Mouse (Mus musculus) left cerebral cortex, adult 2 months (tissue): ENCODE results near the gene Srp14. TPM values are rescaled to one million over a fixed set of nuclear protein-coding genes. Genes with fewer than 3 reads are reported as not detected.

Source experiments
- DNase-seq, 2 experiments: peaks; one replicate each; pipeline ENCODE4 v3.0.0; 2021 to 2022; ENCODE audit warnings: low spot score in 2 of 2, mixed read lengths in 1 of 2; ENCODE audit errors: extremely low spot score in 1 of 2
- H3K27ac ChIP-seq: fragments of 200-600 bp; 2 replicates; pipeline ENCODE4 v1.8.1; 2022
- H3K4me3 ChIP-seq: fragments of 200-600 bp; 2 replicates; pipeline ENCODE4 v1.8.1; 2022
- CTCF ChIP-seq: fragments of 200-600 bp; IDR thresholded peaks from 2 replicates; pipeline ENCODE4 v1.8.1; 2022; ENCODE audit warnings: antibody characterized with exemption, mild to moderate bottlenecking, moderate library complexity
- intact Hi-C: fragments of 180-260 bp; cut with DNase I; formaldehyde crosslinking; loops from one replicate; pipeline ENCODE4 v1.15.1; 2025
- long read RNA-seq, 2 experiments: library from polyadenylated mRNA; stranded (forward); transcript quantifications; one replicate each; pipeline ENCODE4 v2.0.0; 2021; ENCODE audit warnings: borderline mapping rate in 2 of 2
- total RNA-seq, 2 experiments: library from RNA; stranded (reverse); gene quantifications; 2 replicates each; pipeline ENCODE4 v1.2.3; 2021

Gene Srp14
- total RNA-seq: 100 to 1,000 TPM; 155 to 157 TPM
- long read RNA-seq, experiment 1, transcript Srp14-201 (5 exons, 798 nt): major isoform, 76 of 96 reads
- long read RNA-seq, experiment 1, partial matches to known transcripts: 16 of 96 reads
- long read RNA-seq, experiment 1, other reads (novel, unspliced or antisense): 1 of 96 reads
- long read RNA-seq, experiment 2, transcript Srp14-201 (5 exons, 798 nt): major isoform, 56 of 72 reads
- long read RNA-seq, experiment 2, partial matches to known transcripts: 12 of 72 reads
- long read RNA-seq, experiment 2, other reads (novel, unspliced or antisense): 2 of 72 reads

DNA sequence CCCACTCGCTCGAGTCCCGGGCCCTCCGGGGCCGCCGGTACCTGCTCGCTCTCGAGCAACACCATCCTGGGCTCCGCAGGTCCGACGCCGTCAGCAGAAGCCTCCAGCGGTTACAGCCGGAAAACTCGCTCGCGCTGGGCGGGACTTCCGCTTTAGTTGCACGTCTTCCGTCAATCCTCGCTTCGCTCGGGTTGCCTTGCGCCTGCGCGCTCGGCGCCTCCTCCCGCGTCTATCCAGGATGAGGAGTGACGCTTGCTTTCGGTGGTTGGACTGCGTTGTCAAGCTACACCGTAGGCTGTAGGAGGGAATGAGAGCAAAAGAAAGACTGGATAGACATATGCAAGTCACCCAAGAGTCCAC is at the start of gene Srp14:
Gene Srp14 (minus strand): TSS at position 162 of the 360 bp plus-strand sequence.
- H3K27ac ChIP-seq: peak within 1 kb of the TSS; percentile 95
- intact Hi-C loops: no loop called here
- peak; percentile 7; the same call in 1 of the 2 replicates for TF ChIP-seq CTCF
- H3K4me3 ChIP-seq: peak within 1 kb of the TSS; percentile 100
- DNase-seq: peak; percentile 91

DNA sequence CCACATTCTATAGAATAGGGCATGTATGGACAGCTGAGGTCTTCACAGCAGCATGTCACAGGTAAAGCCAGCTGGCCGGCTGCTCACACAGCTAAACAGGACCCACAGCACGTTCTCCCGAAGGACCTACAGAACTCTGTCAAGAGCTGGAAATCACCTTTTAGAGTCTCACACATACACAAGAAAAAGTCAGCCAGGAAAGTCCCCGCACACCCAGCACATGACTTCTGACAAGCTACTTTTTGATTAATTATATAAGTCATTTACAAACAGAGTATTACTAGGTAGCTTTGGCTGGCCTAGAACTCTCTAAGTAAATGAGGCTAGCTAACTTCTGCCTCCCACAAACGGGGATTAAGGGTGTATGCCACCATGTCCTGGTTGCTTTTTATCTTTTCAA is 47.0 kb upstream of the Srp14 start:
- intact Hi-C loops: no loop called here
- Histone ChIP-seq H3K4me3 (no peak overlapping the region), H3K27ac (no peak overlapping the region)
- no peak for TF ChIP-seq CTCF
- DNase-seq: no peak

DNA sequence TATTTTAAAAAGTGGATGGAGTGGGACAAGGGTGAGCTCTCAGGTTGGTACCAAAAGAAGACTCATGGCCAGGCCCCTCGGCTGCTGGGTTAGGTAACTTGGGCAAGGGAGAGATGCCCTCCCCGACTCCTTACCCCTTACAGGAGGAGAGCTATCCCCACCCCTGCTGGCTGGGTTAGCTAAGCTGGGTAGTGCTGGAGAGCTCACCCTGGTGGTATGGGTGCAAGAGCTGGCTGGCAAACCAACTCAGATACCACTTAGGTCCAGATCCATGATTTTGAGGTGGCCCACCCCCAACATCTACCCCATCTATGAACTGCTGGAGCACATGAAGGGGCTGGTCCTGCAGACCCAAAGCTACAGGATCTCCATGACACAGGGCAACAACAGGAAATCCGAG is 45.3 kb upstream of the Srp14 start:
- no peak overlapping the region for H3K4me3 ChIP-seq
- no peak for DNase-seq
- intact Hi-C loops: no loop called here
- TF ChIP-seq CTCF: no peak
- H3K27ac ChIP-seq: no peak overlapping the region

DNA sequence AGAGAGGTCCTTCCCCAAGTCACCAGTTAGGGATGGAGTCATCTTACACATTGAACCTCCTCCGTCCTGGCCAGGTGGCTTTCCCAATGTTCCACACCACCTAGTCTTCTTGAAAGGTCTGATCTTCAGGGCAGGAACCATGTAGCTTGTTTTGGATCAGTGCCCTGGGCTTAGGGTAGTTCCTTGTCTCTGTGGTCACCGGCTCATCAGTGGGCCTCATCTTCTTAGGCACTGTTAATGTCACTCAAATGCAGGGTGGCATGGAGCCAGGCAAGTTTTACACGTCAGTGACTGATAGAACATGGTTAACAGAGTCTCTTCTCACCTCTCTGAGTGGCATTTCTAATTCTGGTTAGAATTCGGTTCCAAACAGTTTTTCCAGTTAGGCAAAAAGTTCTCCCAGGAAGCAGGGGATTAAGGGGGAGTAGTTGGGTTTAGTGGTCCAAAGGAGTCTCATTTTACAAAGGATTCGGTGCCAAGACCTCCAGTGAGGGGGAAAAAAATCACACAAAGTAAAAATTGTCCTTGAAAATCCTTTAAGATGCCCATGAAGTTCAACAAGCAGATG is 43.7 kb upstream of the Srp14 start:
- H3K27ac ChIP-seq: no peak overlapping the region
- no peak overlapping the region for H3K4me3 ChIP-seq
- TF ChIP-seq CTCF: no peak
- no peak for DNase-seq
- intact Hi-C loops: no loop called here

DNA sequence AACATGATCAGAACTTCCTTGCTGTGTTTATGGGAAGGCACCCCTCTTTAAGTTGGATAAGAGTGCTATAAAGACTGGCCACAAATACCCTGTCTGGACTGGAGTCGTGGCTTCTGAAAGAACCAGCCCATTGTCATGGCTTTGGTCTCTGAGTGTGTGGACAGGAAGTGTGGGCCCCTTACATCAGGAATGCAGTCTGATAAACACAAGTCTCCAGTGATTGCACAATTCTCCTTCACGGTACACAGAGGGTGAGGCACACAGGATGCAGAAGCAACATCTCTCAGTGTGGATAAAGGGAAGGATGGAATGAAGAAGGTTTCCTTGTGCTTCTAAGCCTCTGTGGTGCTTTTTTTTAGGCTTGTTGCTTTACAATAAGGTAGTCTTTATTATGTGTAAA is 42.8 kb upstream of the Srp14 start:
- H3K4me3 ChIP-seq: no peak overlapping the region
- intact Hi-C loops: no loop called here
- H3K27ac ChIP-seq: no peak overlapping the region
- no peak for DNase-seq
- no peak for TF ChIP-seq CTCF

DNA sequence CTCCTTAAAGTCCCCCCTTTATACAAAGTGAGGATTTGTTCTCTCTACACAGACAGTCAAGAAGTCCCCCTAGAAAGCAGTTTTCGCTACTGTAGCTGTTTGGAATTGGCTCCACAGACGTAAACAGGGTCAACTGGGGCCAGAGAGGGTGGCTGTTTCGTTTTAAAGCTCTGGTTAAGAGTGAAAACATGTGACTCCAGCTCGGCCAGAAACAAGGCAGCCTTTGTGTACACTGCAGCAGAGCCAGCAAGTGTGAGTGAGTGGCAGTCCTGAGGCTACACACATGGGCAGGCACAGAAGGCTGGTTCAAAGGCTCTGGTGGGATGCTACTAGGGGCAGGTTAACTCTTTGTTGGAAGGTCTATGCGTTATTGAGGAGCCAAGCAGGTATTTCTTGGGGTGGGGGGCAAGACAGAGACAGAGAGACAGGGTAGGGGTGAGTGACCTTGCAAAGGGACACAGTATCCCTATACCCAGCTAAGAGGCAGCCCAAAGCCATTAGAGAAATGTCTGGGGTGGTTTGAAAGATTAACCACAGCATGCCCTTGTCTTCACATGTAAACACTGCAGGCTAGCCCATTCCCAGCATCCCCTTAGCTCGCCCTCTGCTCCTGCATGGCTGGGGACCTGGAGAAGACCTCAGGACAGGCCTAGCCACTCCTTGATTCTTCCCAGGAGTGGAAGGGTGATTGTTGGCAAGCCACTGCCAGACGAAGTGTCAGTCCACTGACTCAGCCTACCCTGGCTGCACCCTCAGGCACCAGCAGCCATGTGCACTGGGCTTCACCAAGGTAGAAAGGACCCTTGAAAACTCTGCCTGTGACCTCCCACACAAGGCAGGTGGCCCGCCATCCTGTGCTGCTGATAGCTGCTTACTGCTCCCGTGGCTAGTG is 40.8 kb upstream of the Srp14 start:
- no peak for DNase-seq
- Histone ChIP-seq H3K27ac (peak overlapping the region; percentile 18), H3K4me3 (no peak overlapping the region)
- intact Hi-C loops: loop anchor here (2.0 kb wide), 1 partner anchor 27 kb away; no protein-coding TSS in a partner anchor
- no peak for TF ChIP-seq CTCF

DNA sequence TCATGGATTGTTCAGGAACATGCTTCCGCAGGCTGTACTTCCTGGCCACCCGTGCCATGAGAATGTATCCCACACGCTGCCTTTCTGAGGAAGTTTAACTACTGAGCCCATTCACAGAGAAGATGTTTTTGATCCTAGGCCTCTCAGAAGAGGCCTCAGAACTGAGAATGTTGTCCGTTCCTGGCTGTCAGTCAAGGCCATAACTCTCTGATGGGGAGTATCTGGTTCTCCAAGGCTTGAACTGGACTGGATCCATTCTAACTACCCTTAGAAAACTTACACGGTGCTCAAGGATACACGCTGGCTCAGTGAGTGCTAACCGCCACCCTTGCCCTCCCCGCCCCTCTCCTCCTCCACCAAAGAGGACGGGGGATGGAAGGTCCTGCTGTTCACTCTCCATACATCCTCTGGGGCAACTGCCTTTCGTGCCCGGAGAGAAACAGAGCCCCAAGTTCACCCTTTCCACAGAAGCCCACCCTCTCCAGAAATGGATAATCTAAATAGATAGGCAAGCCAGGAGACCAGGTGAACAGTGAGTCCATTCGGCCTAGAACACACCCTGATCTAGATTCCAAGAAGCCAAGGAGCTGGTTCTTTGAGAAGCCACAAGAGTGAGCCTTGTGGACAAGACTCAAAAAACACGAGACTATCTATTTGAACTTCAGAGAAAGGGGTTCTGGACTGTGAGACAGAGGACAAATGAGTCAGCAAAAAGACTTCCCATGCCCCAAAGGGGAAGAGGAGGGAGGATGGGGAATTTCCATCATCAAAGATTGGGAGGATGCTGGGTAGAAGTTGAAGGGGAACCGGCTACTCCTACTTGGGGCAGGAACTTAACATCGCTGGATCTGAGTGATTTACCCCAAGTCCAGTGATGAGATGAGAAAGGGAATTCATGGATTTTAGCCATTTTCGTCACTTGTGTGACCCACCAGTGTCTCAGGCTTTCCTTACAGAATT is 33.2 kb upstream of the Srp14 start:
- no peak for DNase-seq
- no peak overlapping the region for H3K27ac ChIP-seq
- intact Hi-C loops: no loop called here
- H3K4me3 ChIP-seq: no peak overlapping the region
- no peak for TF ChIP-seq CTCF

DNA sequence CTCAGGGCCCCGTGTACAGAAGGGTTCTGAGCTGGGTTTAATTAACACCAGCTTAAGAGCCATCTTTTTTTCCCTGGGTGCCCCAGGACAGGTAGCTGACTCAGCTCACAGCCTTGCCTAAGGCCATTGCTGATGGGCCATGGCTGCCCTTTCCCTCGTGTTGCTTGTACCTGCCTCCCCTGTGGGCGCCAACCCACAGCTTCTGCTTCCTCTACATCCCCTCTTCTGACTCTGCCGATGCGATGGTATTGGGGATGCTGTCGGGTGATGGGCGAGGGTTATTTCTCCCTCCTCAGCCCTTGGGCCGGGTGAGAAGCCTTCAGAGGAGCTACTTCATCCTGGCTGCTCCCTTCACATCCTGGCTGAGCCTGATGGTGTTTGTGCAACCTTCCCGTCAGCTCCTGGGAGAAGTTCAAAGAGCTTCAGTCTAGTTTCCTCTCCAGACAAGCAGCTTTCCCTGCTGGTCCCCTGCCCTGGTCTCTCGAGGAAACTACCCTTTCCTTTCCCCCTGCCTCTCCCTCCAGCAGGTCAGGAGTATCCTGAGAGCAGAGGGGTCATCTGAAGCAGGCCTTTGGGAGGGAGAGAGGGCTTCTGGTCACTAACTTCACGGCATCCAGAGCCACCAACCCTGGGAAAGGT is 32.4 kb upstream of the Srp14 start:
- TF ChIP-seq CTCF: no peak
- no peak for DNase-seq
- Histone ChIP-seq H3K27ac (no peak overlapping the region), H3K4me3 (no peak overlapping the region)
- intact Hi-C loops: loop anchor here (2.0 kb wide), 1 partner anchor 37 kb away; the partner anchor contains the start of gene Bmf

DNA sequence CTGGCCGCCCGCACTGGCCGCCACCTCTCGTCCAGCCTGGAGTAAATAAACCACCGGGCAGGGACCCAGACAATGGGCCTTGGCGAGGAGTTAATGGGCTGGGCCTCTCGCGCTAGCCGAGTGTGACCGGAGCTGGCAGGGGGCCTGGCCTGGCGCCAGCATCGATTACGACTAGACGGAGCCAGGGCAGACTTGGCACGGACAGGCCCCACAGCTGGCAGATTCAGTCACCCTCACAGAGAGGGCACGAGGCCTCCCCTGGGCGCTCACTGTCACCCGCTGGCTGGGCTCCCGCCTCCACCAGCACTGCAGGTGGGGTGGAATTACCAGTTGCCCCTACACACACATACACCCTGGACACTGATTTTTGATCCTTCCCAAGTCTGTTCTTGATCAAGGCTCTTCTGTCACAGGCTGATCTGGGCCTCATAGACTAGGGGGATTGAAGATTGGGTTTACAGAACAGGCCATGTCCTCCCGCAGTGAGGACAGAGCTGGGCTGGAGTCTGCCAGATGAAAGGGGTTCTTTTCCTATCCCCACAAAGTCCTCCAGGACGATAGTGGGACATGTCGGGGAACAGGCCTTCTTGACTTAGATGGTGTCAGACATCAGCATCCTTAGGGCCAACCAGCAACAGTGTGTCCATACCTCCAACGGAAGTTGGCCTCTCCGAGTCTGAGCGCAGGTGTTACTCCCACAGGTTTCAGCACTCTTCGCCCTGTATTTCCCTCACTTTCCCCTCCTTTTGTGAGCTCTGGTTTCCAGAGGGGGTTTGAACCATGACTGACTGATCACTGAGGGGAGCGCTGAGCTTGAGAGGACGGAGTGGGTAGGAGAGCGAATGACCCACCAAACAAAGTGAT is 31.2 kb upstream of the Srp14 start:
- H3K27ac ChIP-seq: no peak overlapping the region
- intact Hi-C loops: loop anchor here (2.0 kb wide), 1 partner anchor 38 kb away; the partner anchor contains the start of gene Bmf
- no peak for TF ChIP-seq CTCF
- H3K4me3 ChIP-seq: no peak overlapping the region
- DNase-seq: peak; percentile 66 to 87
